Mouse (Mus musculus) testis, adult 2 months (tissue): ENCODE results near the gene Rnf26. TPM values are rescaled to one million over a fixed set of nuclear protein-coding genes. Genes with fewer than 3 reads are reported as not detected.
"Not testable (repeated sequence)": the region's sequence is repeated elsewhere in the genome, so short reads cannot be mapped to it uniquely, and the experiment has no call there.

Experiments used
- H3K27ac ChIP-seq: fragments of 200-500 bp; 2 replicates; pipeline ENCODE4 v1.5.1; 2012; ENCODE audit warnings: low read depth, low read length; ENCODE audit not compliant: control insufficient read depth, insufficient read depth
- H3K27me3 ChIP-seq: fragments of 200-500 bp; 2 replicates; pipeline ENCODE4 v1.6.1; 2012; ENCODE audit warnings: mild to moderate bottlenecking, low read length, moderate library complexity; ENCODE audit not compliant: control insufficient read depth, insufficient read depth
- H3K36me3 ChIP-seq: fragments of 200-500 bp; 2 replicates; pipeline ENCODE4 v1.6.1; 2012; ENCODE audit warnings: mild to moderate bottlenecking, low read length; ENCODE audit not compliant: control insufficient read depth, insufficient read depth
- H3K4me1 ChIP-seq: fragments of 200-500 bp; 2 replicates; pipeline ENCODE4 v1.6.1; 2012; ENCODE audit warnings: low read length; ENCODE audit not compliant: control insufficient read depth, insufficient read depth
- H3K4me3 ChIP-seq: fragments of 200-500 bp; 2 replicates; pipeline ENCODE4 v1.5.1; 2012; ENCODE audit warnings: low read depth, mild to moderate bottlenecking, low read length, moderate library complexity, mixed read lengths; ENCODE audit not compliant: control insufficient read depth
- CTCF ChIP-seq: fragments of 200-500 bp; IDR thresholded peaks from 2 replicates; pipeline ENCODE4 v1.5.1; 2012; ENCODE audit warnings: low read depth, mild to moderate bottlenecking, inconsistent platforms, low read length, moderate library complexity; ENCODE audit not compliant: control insufficient read depth, insufficient read depth, insufficient replicate concordance
- POLR2A ChIP-seq: fragments of 200-500 bp; IDR thresholded peaks from 2 replicates; pipeline ENCODE4 v1.6.1; 2012; ENCODE audit warnings: low read depth, mild to moderate bottlenecking, inconsistent platforms, low read length, moderate library complexity; ENCODE audit not compliant: control insufficient read depth
- polyA plus RNA-seq: library from polyadenylated mRNA; depleted of rRNA; stranded (reverse); fragments of >200 nt; gene quantifications from 2 replicates; pipeline ENCODE4 v1.2.3, GENCODE M21; 2012

Gene Rnf26
- polyA plus RNA-seq, 1 experiment, result 37.5 TPM

DNA sequence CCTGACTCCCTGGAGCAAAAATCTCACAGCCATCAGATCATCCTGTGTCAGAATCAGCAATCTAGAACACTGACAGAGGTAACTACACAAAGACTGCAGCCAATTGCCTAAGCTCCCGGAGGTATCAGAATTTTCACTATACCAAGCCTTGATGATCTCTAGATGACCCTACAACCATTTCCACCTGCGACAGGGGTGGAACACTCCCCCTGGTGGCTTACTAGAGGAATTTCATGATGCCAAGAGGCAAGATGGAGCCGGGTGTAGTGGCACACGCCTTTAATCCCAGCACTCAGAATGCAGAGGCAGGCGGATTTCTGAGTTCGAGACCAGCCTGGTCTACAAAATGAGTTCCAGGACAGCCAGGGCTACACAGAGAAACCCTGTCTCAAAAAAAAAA is 11.0 kb upstream of the Rnf26 start:
- no peaks in the 10 kb centered on the region for H3K27me3 ChIP-seq
- no peak overlapping the region for H3K27ac ChIP-seq
- H3K4me1 ChIP-seq, result no peaks in the 10 kb centered on the region; the same call in 1 of the 2 replicates
- no peaks in the 10 kb centered on the region for H3K36me3 ChIP-seq
- no peak for TF ChIP-seq POLR2A
- peak; percentile 41; the same call in 1 of the 2 replicates for TF ChIP-seq CTCF
- no peak overlapping the region for H3K4me3 ChIP-seq

DNA sequence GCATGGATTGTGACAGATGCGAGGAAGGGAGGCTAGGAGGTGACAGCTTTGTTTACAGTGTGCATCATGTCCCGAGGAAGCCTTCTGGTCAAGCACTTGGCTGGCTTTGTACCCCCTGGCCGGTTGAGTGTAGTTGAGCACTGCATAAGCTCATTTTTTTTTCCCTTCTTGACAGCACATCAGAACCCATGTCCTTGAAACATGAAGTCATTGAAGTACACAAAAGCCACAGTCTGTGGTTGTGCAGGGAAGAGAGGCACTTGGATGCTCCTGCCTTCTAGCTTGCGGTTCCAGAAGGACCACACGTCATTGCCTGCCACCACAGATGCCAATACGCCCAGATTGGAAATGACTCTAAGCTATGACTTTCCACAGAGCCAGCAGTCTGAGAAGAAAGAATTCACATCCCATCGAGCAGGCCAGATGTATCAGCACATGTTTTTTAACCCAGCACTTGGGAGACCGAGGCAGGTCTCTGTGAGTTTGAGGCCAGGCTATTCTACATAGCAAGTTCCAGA is 6.7 kb upstream of the Rnf26 start:
- TF ChIP-seq POLR2A, result no peak
- no peak for TF ChIP-seq CTCF
- no peaks in the 10 kb centered on the region for H3K36me3 ChIP-seq
- peaks cover 3% of the 10 kb centered on the region for H3K4me1 ChIP-seq
- H3K4me3 ChIP-seq, result no peak overlapping the region
- no peaks in the 10 kb centered on the region for H3K27me3 ChIP-seq
- H3K27ac ChIP-seq, result no peak overlapping the region

DNA sequence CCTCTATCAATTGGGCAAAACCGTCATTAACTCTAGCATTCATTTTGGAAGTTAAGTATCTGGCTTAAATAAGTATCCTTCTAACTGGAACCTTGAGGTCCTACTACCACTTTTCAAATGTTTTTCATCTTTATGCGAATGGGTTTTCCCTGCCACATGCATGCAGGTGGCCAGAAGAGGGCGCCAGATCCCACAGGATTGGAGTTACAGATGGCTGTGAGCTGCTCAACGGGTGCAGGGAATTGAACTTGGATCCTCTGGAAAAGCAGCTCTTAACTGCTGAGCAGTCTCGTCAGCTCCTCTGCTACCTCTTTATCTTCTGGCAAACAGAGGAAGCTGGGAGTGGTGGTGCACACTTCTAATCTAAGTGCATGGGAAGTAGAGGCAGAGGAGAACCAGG is 5.7 kb upstream of the Rnf26 start:
- peak; percentile 74; the same call in 1 of the 2 replicates for TF ChIP-seq CTCF
- no peak for TF ChIP-seq POLR2A

DNA sequence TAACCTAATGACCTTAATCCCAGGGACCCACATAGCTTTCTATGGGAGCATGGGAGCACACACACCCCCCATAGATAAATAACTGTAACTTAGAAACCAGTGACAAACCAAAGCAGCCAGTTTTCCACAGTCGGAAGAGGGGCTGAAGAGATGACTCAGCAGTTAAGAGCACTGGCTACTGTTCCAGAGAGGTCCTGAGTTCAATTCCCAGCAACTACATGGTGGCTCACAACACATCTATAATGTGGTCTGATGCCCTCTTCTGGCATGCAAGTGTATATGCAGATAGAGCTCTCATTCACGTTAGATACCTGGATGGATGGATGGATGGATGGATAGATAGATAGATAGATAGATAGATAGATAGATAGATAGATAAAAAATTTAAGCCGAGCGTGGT is 2.9 kb upstream of the Rnf26 start:
- Histone ChIP-seq H3K27me3 (no peaks in the 10 kb centered on the region), H3K36me3 (no peaks in the 10 kb centered on the region)
- TF ChIP-seq POLR2A, result no peak
- TF ChIP-seq CTCF, result no peak

More for the DNA sequence above, 5.7 kb upstream of the Rnf26 start:
- Histone ChIP-seq H3K4me3 (no peak overlapping the region), H3K27me3 (no peaks in the 10 kb centered on the region), H3K27ac (no peak overlapping the region), H3K4me1 (peaks cover 3% of the 10 kb centered on the region), H3K36me3 (no peaks in the 10 kb centered on the region)

DNA sequence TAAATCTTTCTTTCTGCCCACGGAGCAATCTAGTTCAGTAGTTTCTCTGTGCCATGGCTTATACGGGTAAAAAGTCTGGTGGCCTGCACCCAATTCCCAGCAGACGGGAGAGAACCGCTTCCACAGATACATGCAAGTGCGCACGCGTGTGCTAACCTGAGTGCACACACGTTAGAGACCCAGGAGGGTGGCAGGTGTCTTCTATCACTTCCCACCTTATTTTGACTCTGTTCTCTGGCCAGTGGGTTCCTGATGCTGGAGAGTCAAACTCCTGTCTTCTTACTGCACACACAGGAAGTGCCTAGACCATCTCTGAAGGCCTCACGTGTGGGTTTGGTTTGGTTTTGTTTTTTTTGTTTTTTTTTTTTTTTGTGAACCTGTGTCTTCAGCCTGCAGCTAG is 2.3 kb upstream of the Rnf26 start:
- Histone ChIP-seq H3K4me3 (no peak overlapping the region; the same call in 1 of the 2 replicates), H3K27me3 (no peaks in the 10 kb centered on the region), H3K27ac (no peak overlapping the region), H3K4me1 (peaks cover 3% of the 10 kb centered on the region), H3K36me3 (no peaks in the 10 kb centered on the region)
- TF ChIP-seq CTCF, result no peak
- TF ChIP-seq POLR2A, result no peak

More for the DNA sequence above, 2.9 kb upstream of the Rnf26 start:
- Histone ChIP-seq H3K4me3 (no peak overlapping the region), H3K4me1 (peaks cover 3% of the 10 kb centered on the region), H3K27ac (no peak overlapping the region)

DNA sequence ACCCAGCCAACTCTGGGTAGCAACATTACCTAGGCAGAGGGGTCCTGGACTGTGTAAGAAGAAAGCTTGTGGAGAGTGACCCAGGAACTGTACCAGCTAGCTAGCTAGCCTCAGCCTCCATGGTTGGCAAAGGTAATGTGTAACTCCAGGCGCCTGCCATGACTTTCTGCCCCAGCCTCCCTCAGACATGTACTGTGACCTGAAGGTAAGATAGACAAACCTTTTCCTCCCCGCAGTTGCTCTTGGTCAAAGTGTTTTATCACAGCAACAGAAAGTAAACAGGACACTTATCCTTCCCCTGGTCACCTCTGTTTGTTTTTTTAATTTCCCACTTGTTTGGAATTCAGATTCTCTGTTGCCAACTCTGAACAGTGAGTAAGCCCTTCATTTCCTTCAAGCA is 1.1 kb upstream of the Rnf26 start:
- Histone ChIP-seq H3K27me3 (no peaks in the 10 kb centered on the region), H3K36me3 (no peaks in the 10 kb centered on the region; the same call in 1 of the 2 replicates), H3K4me1 (peaks cover 3% of the 10 kb centered on the region), H3K27ac (no peak overlapping the region), H3K4me3 (peak overlapping the region; percentile 89; the same call in 1 of the 2 replicates)
- TF ChIP-seq POLR2A (no peak), CTCF (no peak)

DNA sequence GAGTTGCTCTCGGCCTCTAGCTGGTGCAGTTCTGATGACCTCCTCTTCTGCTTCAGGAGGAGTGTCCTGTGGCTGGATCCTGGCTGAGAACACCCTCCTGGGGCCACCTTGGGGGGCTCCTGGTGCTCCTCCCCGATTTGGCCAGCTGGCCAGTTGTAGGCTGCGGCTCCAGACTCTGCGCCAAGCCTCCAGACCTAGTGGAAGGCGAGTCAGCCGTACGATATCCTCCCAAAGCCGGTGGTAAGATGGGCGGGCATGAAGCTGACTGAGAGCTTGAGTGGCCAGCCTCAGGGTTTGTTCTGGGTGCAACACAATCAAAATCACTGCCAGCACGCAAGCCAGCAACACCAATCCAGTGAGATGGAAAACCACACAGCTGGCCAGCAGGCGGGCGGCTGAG is 1.4 kb downstream of the Rnf26 start:
- not testable (repeated sequence) for H3K27ac ChIP-seq, H3K27me3 ChIP-seq, H3K4me3 ChIP-seq, H3K36me3 ChIP-seq
- peaks cover 27% of the 10 kb centered on the region for H3K4me1 ChIP-seq
